Mouse (Mus musculus): ENCODE results near the gene Ttc7b. TPM values are rescaled to one million over a fixed set of nuclear protein-coding genes. Genes with fewer than 3 reads are reported as not detected.
A peak's percentile ranks its signal among the peaks of the same experiment; 100 is the strongest.

Ttc7b gene
- polyA plus RNA-seq, 1 experiment from 2014 or later = 4.2 TPM

DNA sequence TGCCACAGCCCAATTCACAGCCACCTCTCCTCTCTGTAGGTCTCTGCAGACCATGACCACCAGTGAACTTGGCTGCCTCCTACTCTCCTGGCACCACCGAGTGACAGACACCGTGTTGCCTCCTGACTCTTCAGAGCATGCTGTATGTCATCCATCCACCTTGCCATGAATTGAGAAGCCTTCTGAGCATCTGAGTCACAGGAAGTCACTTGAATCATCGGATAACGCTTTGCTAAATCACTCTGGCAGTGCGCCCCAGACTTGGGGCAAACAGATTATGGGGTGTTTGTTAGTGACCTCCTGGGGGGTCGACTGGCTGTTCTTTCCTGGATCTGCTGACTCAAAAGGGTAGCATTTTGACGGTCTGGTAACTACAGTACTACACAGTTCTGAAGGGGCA, 166.7 kb downstream of the Ttc7b start:
- Histone ChIP-seq H3K4me3 (no peak overlapping the region), H3K9me3 (no peaks in the 10 kb centered on the region), H3K4me1 (0 out of 2 replicates have a peak, but pooled peaks cover 2% of the 10 kb centered on the region), H3K27ac (replicated peaks) (no peak overlapping the region), H3K36me3 (replicated peaks) (peaks cover 42% of the 10 kb centered on the region), H3K27me3 (replicated peaks; ENCODE audit: low read depth, poor library complexity, severe bottlenecking) (no peaks in the 10 kb centered on the region)
- 79% methylated on average over 7 of the region's 7 CpGs for WGBS
- no peak for DNase-seq (ENCODE audit: low spot score)

DNA sequence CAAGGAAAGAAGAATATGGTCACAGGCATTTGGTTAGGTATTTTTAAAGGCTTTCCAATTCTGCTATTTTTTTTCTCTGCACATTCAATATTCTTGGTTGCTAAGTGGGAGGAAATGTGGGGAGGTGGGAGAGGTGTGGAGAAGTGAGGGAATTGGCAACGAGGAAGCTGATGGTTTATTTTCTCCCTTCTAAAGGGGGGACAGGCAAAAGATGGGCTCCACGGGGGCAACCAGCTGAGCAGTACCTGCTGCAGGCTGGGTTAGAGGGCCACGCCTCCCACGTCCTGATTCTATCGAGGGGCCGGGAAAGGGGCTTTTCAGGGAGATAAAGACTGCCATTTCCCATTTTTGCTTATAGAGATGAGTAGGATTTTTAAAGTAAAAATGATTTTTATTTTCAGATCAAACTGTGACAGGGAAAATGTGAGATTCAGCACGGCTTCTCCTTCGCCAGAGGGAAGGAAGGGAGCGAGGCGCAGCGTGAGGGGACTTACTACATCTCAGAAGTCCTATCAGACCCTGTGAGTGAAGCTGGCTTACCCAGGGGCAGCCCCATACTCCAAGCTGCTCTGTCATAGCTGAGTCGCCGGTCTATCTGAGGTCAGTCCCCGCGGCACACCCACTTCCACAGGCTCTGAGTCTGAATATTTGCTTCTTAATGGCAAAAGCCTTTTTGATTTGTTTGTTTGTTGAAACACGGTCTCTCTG, 167.4 kb downstream of the Ttc7b start:
- H3K4me3 ChIP-seq = no peak overlapping the region
- H3K27ac ChIP-seq (replicated peaks) = no peak overlapping the region
- DNase-seq (ENCODE audit: low spot score) = no peak
- H3K4me1 ChIP-seq = 0 out of 2 replicates have a peak, but pooled peaks cover 2% of the 10 kb centered on the region
- WGBS = 88% methylated on average over 16 of the region's 16 CpGs
- H3K9me3 ChIP-seq = no peaks in the 10 kb centered on the region
- H3K36me3 ChIP-seq (replicated peaks) = peaks cover 42% of the 10 kb centered on the region
- H3K27me3 ChIP-seq (replicated peaks; ENCODE audit: low read depth, poor library complexity, severe bottlenecking) = no peaks in the 10 kb centered on the region

DNA sequence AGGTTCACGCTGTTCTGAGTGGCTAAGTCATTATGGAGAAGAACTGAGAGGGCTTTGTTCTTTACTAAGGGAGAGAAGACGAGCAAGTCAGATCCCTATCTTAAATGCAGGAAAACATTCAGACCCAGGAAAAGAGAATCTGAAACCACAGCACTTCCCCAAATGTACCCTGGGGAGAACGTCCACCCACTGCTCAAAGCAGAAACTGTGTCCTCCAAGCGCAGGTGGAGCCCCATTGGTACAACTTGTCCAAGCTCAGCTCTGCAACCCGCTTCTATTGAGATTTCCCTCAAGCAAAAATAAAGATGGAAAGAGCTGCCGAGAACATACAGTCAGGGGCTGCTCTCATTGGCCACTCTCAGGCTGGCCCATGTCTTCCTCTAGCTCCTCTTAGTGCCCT, 168.5 kb downstream of the Ttc7b start:
- H3K36me3 ChIP-seq (replicated peaks) = peaks cover 42% of the 10 kb centered on the region

DNA sequence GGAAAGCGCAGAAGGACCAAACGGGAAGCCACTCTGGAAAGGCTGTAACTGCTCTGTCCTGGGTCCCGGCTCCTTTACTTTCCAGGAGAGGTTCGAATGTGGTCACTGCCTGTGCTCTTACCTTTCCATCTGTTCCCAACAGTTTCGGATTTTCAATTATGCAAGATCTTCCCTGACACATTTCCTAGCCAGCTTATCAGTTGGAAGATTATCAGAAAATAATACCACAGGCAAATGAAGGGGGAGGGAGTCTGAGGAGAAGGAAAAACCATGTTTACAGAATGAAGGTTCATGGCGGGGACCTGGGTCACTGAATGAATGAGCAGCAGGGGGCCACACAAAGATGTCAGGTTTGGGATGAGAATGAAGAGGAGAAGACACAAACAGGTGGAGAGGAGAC, 177.1 kb downstream of the Ttc7b start:
- WGBS = 67% methylated on average over 6 of the region's 6 CpGs
- no peak for DNase-seq (ENCODE audit: low spot score)
- Histone ChIP-seq H3K4me3 (no peak overlapping the region), H3K4me1 (0 out of 2 replicates have a peak, but pooled peaks cover 2% of the 10 kb centered on the region), H3K27ac (replicated peaks) (no peak overlapping the region), H3K9me3 (no peaks in the 10 kb centered on the region), H3K36me3 (replicated peaks) (peaks cover 46% of the 10 kb centered on the region), H3K27me3 (replicated peaks; ENCODE audit: low read depth, poor library complexity, severe bottlenecking) (no peaks in the 10 kb centered on the region)

More for the DNA sequence above, 168.5 kb downstream of the Ttc7b start:
- Histone ChIP-seq H3K27ac (replicated peaks) (no peak overlapping the region; the same call in 1 of the 2 replicates), H3K27me3 (replicated peaks; ENCODE audit: low read depth, poor library complexity, severe bottlenecking) (no peaks in the 10 kb centered on the region), H3K4me1 (0 out of 2 replicates have a peak, but pooled peaks cover 2% of the 10 kb centered on the region), H3K4me3 (no peak overlapping the region), H3K9me3 (no peaks in the 10 kb centered on the region)
- 64% methylated on average over 6 of the region's 6 CpGs for WGBS
- DNase-seq (ENCODE audit: low spot score) = no peak

DNA sequence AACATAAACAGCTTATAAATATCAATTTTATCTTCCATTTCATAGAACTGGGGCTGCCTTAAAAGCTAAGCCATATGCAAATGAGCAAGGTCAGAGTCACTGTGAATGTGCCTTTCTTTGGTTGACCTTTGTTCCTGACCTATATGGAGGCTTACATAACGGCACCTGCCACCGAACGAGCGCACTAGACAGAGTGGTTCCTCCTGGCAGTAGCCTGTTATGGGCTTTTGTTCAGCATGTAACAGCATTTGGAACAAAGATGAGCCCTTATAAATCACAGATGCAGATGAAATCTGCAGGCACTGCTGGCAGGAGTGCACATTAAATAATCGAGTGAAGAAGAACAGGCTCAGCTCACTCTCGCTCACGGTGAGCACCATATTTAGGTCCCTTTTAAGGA, 179.0 kb downstream of the Ttc7b start:
- Histone ChIP-seq H3K4me1 (0 out of 2 replicates have a peak, but pooled peaks cover 2% of the 10 kb centered on the region), H3K27ac (replicated peaks) (no peak overlapping the region), H3K4me3 (no peak overlapping the region), H3K27me3 (replicated peaks; ENCODE audit: low read depth, poor library complexity, severe bottlenecking) (no peaks in the 10 kb centered on the region), H3K9me3 (no peaks in the 10 kb centered on the region), H3K36me3 (replicated peaks) (peaks cover 26% of the 10 kb centered on the region)
- no peak for DNase-seq (ENCODE audit: low spot score)
- WGBS = 78% methylated on average over 7 of the region's 7 CpGs

DNA sequence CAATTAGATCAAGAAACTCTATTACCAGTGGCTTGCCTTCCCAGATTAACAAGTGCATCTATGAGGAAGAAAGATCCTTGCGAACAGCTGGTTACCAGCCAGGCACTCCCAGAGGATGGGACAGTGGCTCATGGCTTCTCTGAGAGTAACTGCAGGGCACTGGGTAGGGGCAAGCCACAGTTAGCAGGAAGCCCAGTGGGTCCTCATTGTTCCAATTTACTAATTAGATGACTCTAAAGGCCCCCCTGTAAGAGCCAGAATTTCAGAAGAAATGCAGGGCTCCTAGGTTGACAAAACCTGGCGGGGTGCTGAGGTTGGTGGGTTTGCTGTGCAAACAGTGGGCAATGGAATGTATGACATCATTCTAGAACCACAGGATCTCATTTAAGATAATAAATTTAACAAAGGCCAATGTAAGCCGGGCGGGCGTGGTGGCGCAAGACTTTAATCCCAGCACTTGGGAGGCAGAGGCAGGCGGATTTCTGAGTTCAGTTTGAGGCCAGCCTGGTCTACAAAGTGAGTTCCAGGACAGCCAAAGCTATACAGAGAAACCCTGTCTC, 179.6 kb downstream of the Ttc7b start:
- Histone ChIP-seq H3K4me1 (0 out of 2 replicates have a peak, but pooled peaks cover 2% of the 10 kb centered on the region), H3K9me3 (no peaks in the 10 kb centered on the region), H3K27ac (replicated peaks) (no peak overlapping the region), H3K27me3 (replicated peaks; ENCODE audit: low read depth, poor library complexity, severe bottlenecking) (no peaks in the 10 kb centered on the region), H3K36me3 (replicated peaks) (peaks cover 22% of the 10 kb centered on the region; the same call in 1 of the 2 replicates), H3K4me3 (no peak overlapping the region)
- 87% methylated on average over 7 of the region's 7 CpGs for WGBS
- DNase-seq (ENCODE audit: low spot score) = no peak

DNA sequence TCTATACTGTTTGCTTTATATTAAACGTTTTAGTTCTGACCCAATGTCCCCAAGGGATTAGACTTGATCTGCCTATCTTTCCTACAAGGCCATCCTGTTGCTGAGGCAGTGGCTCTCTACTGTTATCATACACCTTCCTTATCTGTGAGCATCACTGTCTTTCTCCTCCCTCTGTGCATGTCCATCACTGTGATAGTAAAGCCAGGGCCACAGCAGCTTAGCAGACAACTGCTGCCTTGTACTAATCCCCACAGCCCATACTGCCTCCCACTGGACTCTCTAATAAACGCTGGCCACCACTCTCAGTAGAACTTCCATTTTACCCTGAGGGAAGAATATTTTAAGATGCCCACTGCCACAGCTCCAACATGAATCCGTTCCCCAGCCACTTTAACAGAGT, 182.6 kb downstream of the Ttc7b start:
- Histone ChIP-seq H3K9me3 (no peaks in the 10 kb centered on the region), H3K4me1 (0 out of 2 replicates have a peak, but pooled peaks cover 2% of the 10 kb centered on the region), H3K36me3 (replicated peaks) (0 out of 2 replicates have a peak, but pooled peaks cover 9% of the 10 kb centered on the region), H3K4me3 (no peak overlapping the region), H3K27ac (replicated peaks) (no peak overlapping the region), H3K27me3 (replicated peaks; ENCODE audit: low read depth, poor library complexity, severe bottlenecking) (no peaks in the 10 kb centered on the region)
- no peak for DNase-seq (ENCODE audit: low spot score)
- 52% methylated on average over 3 of the region's 3 CpGs for WGBS

DNA sequence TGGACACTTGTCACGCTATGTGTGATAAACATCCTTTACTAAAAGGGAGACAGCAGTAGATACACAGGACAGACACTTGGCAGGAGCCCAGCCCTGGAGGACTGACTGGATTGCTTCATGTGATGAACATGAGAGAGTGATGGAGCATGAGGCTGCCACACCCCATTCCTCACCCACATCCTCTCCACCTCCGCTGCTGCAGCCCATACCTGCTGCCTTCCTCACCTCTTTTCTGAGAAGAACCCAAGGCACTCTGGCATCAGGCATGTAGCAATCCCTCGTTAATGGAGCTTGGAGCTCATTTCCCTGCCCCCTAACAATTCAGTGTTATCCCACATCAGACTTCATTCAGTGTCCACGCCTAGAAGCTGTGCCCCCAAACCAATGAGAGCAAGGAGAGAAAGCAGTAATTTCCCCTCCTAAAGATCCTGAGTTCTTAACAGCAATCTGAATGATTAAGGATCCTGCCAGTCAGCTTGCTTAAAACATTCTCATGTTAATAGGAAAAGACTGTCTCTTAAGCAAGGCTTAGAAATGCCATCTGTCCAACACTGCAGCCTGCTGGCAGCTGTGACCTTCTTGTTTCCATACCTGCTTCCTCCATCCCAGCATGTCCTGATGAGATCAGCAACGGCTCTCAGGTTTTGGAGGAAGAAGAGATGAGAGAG, 183.1 kb downstream of the Ttc7b start:
- no peak overlapping the region for H3K4me3 ChIP-seq
- H3K36me3 ChIP-seq (replicated peaks) = peaks cover 7% of the 10 kb centered on the region; the same call in 1 of the 2 replicates
- no peaks in the 10 kb centered on the region for H3K9me3 ChIP-seq
- H3K27ac ChIP-seq (replicated peaks) = 0 out of 2 replicates have a peak overlapping the region, but pooled peaks have one; percentile 4
- 0 out of 2 replicates have a peak, but pooled peaks cover 2% of the 10 kb centered on the region for H3K4me1 ChIP-seq
- WGBS = 68% methylated on average over 5 of the region's 5 CpGs
- DNase-seq (ENCODE audit: low spot score) = no peak
- H3K27me3 ChIP-seq (replicated peaks; ENCODE audit: low read depth, poor library complexity, severe bottlenecking) = no peaks in the 10 kb centered on the region

DNA sequence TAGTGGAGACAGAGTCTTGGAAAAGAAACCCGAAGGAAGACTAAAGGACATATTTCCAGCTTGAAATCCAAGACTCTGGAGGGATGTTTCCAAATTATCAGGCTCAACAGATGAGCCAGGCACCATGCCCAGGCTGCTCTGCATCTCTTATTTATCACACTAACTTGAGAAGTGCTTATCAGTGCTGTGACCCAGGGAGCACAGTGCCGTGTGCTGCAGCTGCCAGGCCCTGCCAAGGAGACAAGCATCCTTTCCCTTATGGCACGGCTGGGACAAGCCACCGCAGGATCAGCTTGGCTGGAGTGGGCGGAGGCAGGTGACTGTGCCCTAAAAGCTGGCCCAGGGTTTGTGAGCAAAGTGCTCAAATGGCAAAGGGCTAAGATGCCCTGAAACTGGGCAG, 184.4 kb downstream of the Ttc7b start:
- H3K27me3 ChIP-seq (replicated peaks; ENCODE audit: low read depth, poor library complexity, severe bottlenecking) = no peaks in the 10 kb centered on the region
- no peaks in the 10 kb centered on the region for H3K9me3 ChIP-seq
- 0 out of 2 replicates have a peak, but pooled peaks cover 2% of the 10 kb centered on the region for H3K4me1 ChIP-seq
- DNase-seq (ENCODE audit: low spot score) = no peak
- H3K27ac ChIP-seq (replicated peaks) = peak overlapping the region; percentile 14; the same call in 1 of the 2 replicates
- no peak overlapping the region for H3K4me3 ChIP-seq
- peaks cover 18% of the 10 kb centered on the region; the same call in 1 of the 2 replicates for H3K36me3 ChIP-seq (replicated peaks)
- 81% methylated on average over 5 of the region's 5 CpGs for WGBS

DNA sequence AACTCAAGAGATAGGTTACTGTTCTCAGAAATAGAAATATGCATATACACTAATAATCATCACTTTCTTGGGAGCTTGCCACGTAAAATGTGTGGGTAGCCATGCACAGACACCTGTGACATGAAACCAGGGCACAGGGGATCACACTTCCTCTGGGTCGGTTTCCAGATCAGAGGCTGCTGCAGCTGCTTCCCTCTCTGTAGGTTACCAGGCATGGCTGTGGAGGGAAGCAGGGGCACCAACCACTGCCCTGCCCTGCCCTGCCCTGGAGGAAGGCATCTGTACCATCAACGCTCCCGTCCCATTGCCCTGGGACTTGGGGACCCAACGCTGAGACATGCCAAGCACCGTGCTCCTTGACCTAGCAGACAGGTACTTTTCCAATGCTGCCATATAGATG, 188.8 kb downstream of the Ttc7b start:
- Histone ChIP-seq H3K36me3 (replicated peaks) (peaks cover 26% of the 10 kb centered on the region; the same call in 1 of the 2 replicates), H3K27ac (replicated peaks) (no peak overlapping the region), H3K27me3 (replicated peaks; ENCODE audit: low read depth, poor library complexity, severe bottlenecking) (no peaks in the 10 kb centered on the region), H3K9me3 (no peaks in the 10 kb centered on the region), H3K4me1 (no peaks in the 10 kb centered on the region), H3K4me3 (no peak overlapping the region)
- 93% methylated on average over 6 of the region's 6 CpGs for WGBS
- no peak for DNase-seq (ENCODE audit: low spot score)

DNA sequence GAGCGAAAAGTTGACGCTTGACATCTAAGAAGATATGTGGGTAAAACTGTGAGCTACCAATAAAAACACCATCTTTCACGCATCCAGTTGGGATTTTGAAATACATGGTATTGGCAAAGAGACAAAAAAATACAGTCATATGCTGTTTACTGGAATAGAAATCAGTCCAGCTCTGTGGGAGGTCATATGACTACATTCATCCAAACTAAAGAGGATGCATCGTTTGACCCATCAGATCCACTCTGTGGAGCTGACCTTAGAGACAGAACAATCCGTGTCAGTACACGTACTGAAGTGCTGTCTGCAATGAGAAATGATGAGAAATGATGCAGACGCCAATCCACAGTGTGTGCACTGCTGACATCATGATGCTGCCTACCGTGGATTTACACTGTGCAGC, 190.4 kb downstream of the Ttc7b start:
- no peak for DNase-seq (ENCODE audit: low spot score)
- Histone ChIP-seq H3K27ac (replicated peaks) (no peak overlapping the region), H3K4me3 (no peak overlapping the region), H3K4me1 (no peaks in the 10 kb centered on the region), H3K27me3 (replicated peaks; ENCODE audit: low read depth, poor library complexity, severe bottlenecking) (no peaks in the 10 kb centered on the region), H3K36me3 (replicated peaks) (peaks cover 37% of the 10 kb centered on the region; the same call in 1 of the 2 replicates), H3K9me3 (no peaks in the 10 kb centered on the region)
- WGBS = 94% methylated on average over 8 of the region's 8 CpGs

DNA sequence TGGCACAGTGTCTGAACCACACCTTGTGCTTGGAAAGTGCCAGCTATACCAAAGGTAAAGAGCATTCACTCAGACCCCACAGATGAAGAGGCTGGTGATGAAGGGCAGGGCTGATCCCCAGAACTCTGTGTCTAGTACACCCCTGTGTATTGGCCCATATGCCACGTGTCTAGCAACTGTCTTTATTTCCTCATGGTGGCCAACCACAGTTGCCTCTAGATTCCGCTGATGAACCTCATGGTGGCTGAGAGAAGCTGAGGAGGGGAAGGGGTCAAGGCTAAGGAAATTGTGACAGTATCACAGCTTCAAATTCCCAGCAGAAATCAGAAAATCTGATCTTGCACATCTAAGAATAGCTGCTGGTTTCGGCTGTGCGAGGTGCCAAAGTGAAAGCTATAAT, 191.6 kb downstream of the Ttc7b start:
- 89% methylated on average over 4 of the region's 4 CpGs for WGBS
- DNase-seq (ENCODE audit: low spot score) = no peak
- Histone ChIP-seq H3K27ac (replicated peaks) (no peak overlapping the region), H3K27me3 (replicated peaks; ENCODE audit: low read depth, poor library complexity, severe bottlenecking) (no peaks in the 10 kb centered on the region), H3K9me3 (no peaks in the 10 kb centered on the region), H3K4me1 (no peaks in the 10 kb centered on the region), H3K4me3 (no peak overlapping the region), H3K36me3 (replicated peaks) (peaks cover 47% of the 10 kb centered on the region)

Data from embryonic facial prominence, embryonic 10.5 days (tissue).